Mouse (Mus musculus) hindbrain, embryonic 13.5 days (tissue): ENCODE results near the gene Ckm. TPM values are rescaled to one million over a fixed set of nuclear protein-coding genes. Genes with fewer than 3 reads are reported as not detected.

ENCODE experiments used
- ATAC-seq: fragments of 200-750 bp; cut with Nextera tagmentation; 2 replicates; pipeline ENCODE4 v1.8.0; 2017; ENCODE audit warnings: moderate TSS enrichment; ENCODE audit not compliant: low FRiP score
- H3K27ac ChIP-seq: fragments of 300-500 bp; sonication (generic); 2 replicates; pipeline ENCODE4 v1.5.1; 2015; ENCODE audit warnings: inconsistent platforms, mild to moderate bottlenecking, moderate library complexity
- H3K27me3 ChIP-seq: fragments of 300-500 bp; sonication (generic); 2 replicates; pipeline ENCODE4 v1.6.1; 2015; ENCODE audit warnings: mild to moderate bottlenecking, inconsistent platforms
- H3K36me3 ChIP-seq: fragments of 300-500 bp; sonication (generic); 2 replicates; pipeline ENCODE4 v1.6.1; 2015; ENCODE audit warnings: mild to moderate bottlenecking, inconsistent platforms
- H3K4me1 ChIP-seq: fragments of 300-500 bp; sonication (generic); replicated peaks from 2 replicates; pipeline ENCODE4 v1.6.1; 2015; ENCODE audit warnings: inconsistent platforms
- H3K4me2 ChIP-seq: fragments of 300-500 bp; sonication (generic); 2 replicates; pipeline ENCODE4 v1.6.1; 2015; ENCODE audit warnings: inconsistent platforms, mild to moderate bottlenecking, moderate library complexity
- H3K4me3 ChIP-seq: fragments of 300-500 bp; sonication (generic); 2 replicates; pipeline ENCODE4 v1.5.1; 2015; ENCODE audit warnings: mild to moderate bottlenecking, inconsistent platforms
- H3K9ac ChIP-seq: fragments of 300-500 bp; sonication (generic); 2 replicates; pipeline ENCODE4 v1.6.1; 2015; ENCODE audit warnings: mild to moderate bottlenecking, inconsistent platforms
- H3K9me3 ChIP-seq: fragments of 300-500 bp; sonication (generic); 2 replicates; pipeline ENCODE4 v1.6.1; 2016; ENCODE audit warnings: inconsistent platforms
- WGBS: fragments of 180-500 bp; shearing (Covaris S2); methylation state at CpG from one replicate; pipeline ENCODE4 v1.1.7; 2015; 5-methylcytosine and 5-hydroxymethylcytosine counted together
- polyA plus RNA-seq: library from polyadenylated mRNA; unstranded; fragments of >200 nt; fragmentation: Nextera tagmentation; extraction: Ambion mirVana; gene quantifications from 2 replicates; pipeline ENCODE4 v1.2.1, GENCODE M21; 2015

Gene Ckm
- polyA plus RNA-seq, 1 experiment from 2014 or later: 0.81 TPM

GRCm38 (mm10) chr7:19461488-19461887 lies 56.9 kb downstream of the Ckm start:
- Histone ChIP-seq H3K27me3 (peaks cover 33% of the 10 kb centered on the region), H3K36me3 (no peaks in the 10 kb centered on the region), H3K4me2 (no peak overlapping the region), H3K9me3 (no peaks in the 10 kb centered on the region), H3K4me3 (no peak overlapping the region), H3K9ac (no peak overlapping the region), H3K4me1 (peaks cover 19% of the 10 kb centered on the region), H3K27ac (no peak overlapping the region)
- 15% methylated on average over 6 of the region's 6 CpGs for WGBS
- ATAC-seq: no peak

GRCm38 (mm10) chr7:19462443-19462842 lies 57.9 kb downstream of the Ckm start:
- no peak overlapping the region for H3K4me3 ChIP-seq
- WGBS: 57% methylated on average over 4 of the region's 4 CpGs
- no peak overlapping the region for H3K4me2 ChIP-seq
- no peak overlapping the region for H3K9ac ChIP-seq
- H3K4me1 ChIP-seq: peaks cover 10% of the 10 kb centered on the region
- no peak overlapping the region for H3K27ac ChIP-seq
- peaks cover 43% of the 10 kb centered on the region for H3K27me3 ChIP-seq
- H3K36me3 ChIP-seq: no peaks in the 10 kb centered on the region
- ATAC-seq: no peak
- no peaks in the 10 kb centered on the region for H3K9me3 ChIP-seq

- no peak within 1 kb of the TSS for H3K4me3 ChIP-seq
- no peaks in the 10 kb centered on the region for H3K9me3 ChIP-seq
- peaks cover 47% of the 10 kb centered on the region for H3K27me3 ChIP-seq
- WGBS: 23% methylated on average over 6 of the region's 6 CpGs
- H3K4me1 ChIP-seq: peaks cover 6% of the 10 kb centered on the region
- H3K27ac ChIP-seq: no peak within 1 kb of the TSS
- H3K9ac ChIP-seq: no peak within 1 kb of the TSS
- no peak within 1 kb of the TSS for H3K4me2 ChIP-seq
- no peak for ATAC-seq
- no peaks in the 10 kb centered on the region for H3K36me3 ChIP-seq
Observed at GRCm38 (mm10) chr7:19462884-19463381, 58.4 kb downstream of the Ckm start, which contains the start of gene Exoc3l2. Gene Exoc3l2, plus strand, starts transcription at chr7:19463331.

- Histone ChIP-seq H3K27ac (no peak overlapping the region), H3K27me3 (peaks cover 63% of the 10 kb centered on the region), H3K9ac (0 out of 2 replicates have a peak overlapping the region, but pooled peaks have one; percentile 5), H3K4me3 (no peak overlapping the region), H3K36me3 (no peaks in the 10 kb centered on the region), H3K4me2 (no peak overlapping the region), H3K4me1 (peaks cover 6% of the 10 kb centered on the region), H3K9me3 (no peaks in the 10 kb centered on the region)
- ATAC-seq: no peak
- 13% methylated on average over 22 of the region's 22 CpGs for WGBS
Observed at GRCm38 (mm10) chr7:19464367-19465307, 60.1 kb downstream of the Ckm start.

- 68% methylated on average over 5 of the region's 5 CpGs for WGBS
- H3K9me3 ChIP-seq: no peaks in the 10 kb centered on the region
- H3K4me1 ChIP-seq: peaks cover 4% of the 10 kb centered on the region; the same call in 1 of the 2 replicates
- ATAC-seq: no peak
- peaks cover 82% of the 10 kb centered on the region for H3K27me3 ChIP-seq
- H3K27ac ChIP-seq: no peak overlapping the region
- no peak overlapping the region for H3K4me3 ChIP-seq
- H3K36me3 ChIP-seq: no peaks in the 10 kb centered on the region
- H3K4me2 ChIP-seq: no peak overlapping the region
- no peak overlapping the region for H3K9ac ChIP-seq
Observed at GRCm38 (mm10) chr7:19466602-19467145, 62.1 kb downstream of the Ckm start.

GRCm38 (mm10) chr7:19467638-19468037 lies 63.1 kb downstream of the Ckm start:
- WGBS: 45% methylated on average over 6 of the region's 6 CpGs
- peaks cover 4% of the 10 kb centered on the region; the same call in 1 of the 2 replicates for H3K4me1 ChIP-seq
- no peak overlapping the region for H3K9ac ChIP-seq
- H3K27ac ChIP-seq: no peak overlapping the region
- H3K27me3 ChIP-seq: peaks cover 92% of the 10 kb centered on the region
- no peak for ATAC-seq
- H3K36me3 ChIP-seq: no peaks in the 10 kb centered on the region
- H3K4me3 ChIP-seq: no peak overlapping the region
- no peak overlapping the region for H3K4me2 ChIP-seq
- H3K9me3 ChIP-seq: no peaks in the 10 kb centered on the region

- no peak overlapping the region for H3K4me2 ChIP-seq
- no peak overlapping the region for H3K27ac ChIP-seq
- no peaks in the 10 kb centered on the region for H3K36me3 ChIP-seq
- no peaks in the 10 kb centered on the region for H3K9me3 ChIP-seq
- no peak overlapping the region for H3K4me3 ChIP-seq
- H3K9ac ChIP-seq: no peak overlapping the region
- ATAC-seq: no peak
- peaks cover 5% of the 10 kb centered on the region; the same call in 1 of the 2 replicates for H3K4me1 ChIP-seq
- peaks cover 94% of the 10 kb centered on the region for H3K27me3 ChIP-seq
- WGBS: 68% methylated on average over 12 of the region's 12 CpGs
Observed at GRCm38 (mm10) chr7:19468279-19468678, 63.7 kb downstream of the Ckm start.

GRCm38 (mm10) chr7:19469404-19469803 lies 64.8 kb downstream of the Ckm start:
- Histone ChIP-seq H3K36me3 (no peaks in the 10 kb centered on the region), H3K4me3 (no peak overlapping the region), H3K27ac (no peak overlapping the region), H3K9ac (no peak overlapping the region), H3K27me3 (peaks cover 95% of the 10 kb centered on the region), H3K9me3 (no peaks in the 10 kb centered on the region), H3K4me1 (peaks cover 11% of the 10 kb centered on the region; the same call in 1 of the 2 replicates), H3K4me2 (no peak overlapping the region)
- ATAC-seq: no peak
- 20% methylated on average over 23 of the region's 23 CpGs for WGBS

- no peaks in the 10 kb centered on the region for H3K9me3 ChIP-seq
- H3K27me3 ChIP-seq: peaks cover 94% of the 10 kb centered on the region
- 15% methylated on average over 14 of the region's 14 CpGs for WGBS
- ATAC-seq: no peak
- H3K36me3 ChIP-seq: no peaks in the 10 kb centered on the region
- H3K4me2 ChIP-seq: no peak overlapping the region
- H3K4me3 ChIP-seq: no peak overlapping the region
- H3K27ac ChIP-seq: no peak overlapping the region
- peaks cover 14% of the 10 kb centered on the region; the same call in 1 of the 2 replicates for H3K4me1 ChIP-seq
- H3K9ac ChIP-seq: no peak overlapping the region
Observed at GRCm38 (mm10) chr7:19470308-19470707, 65.7 kb downstream of the Ckm start.

GRCm38 (mm10) chr7:19472403-19472802 lies 67.8 kb downstream of the Ckm start:
- no peak overlapping the region for H3K9ac ChIP-seq
- no peak for ATAC-seq
- H3K4me1 ChIP-seq: peaks cover 14% of the 10 kb centered on the region; the same call in 1 of the 2 replicates
- H3K4me2 ChIP-seq: no peak overlapping the region
- H3K4me3 ChIP-seq: no peak overlapping the region
- 38% methylated on average over 4 of the region's 4 CpGs for WGBS
- H3K36me3 ChIP-seq: no peaks in the 10 kb centered on the region
- H3K9me3 ChIP-seq: no peaks in the 10 kb centered on the region
- peaks cover 93% of the 10 kb centered on the region for H3K27me3 ChIP-seq
- no peak overlapping the region for H3K27ac ChIP-seq
